Mouse (Mus musculus) CH12.LX (cell line): Measurements from ENCODE around the gene Elovl2. TPM values are rescaled to one million over a fixed set of nuclear protein-coding genes. Genes with fewer than 3 reads are reported as not detected.
"Not testable (repeated sequence)": the region's sequence is repeated elsewhere in the genome, so short reads cannot be mapped to it uniquely, and the experiment has no call there.

ENCODE experiments used
- DNase-seq: peaks from one replicate; pipeline ENCODE4 v3.0.0-alpha.2; 2013; ENCODE audit errors: extremely low read depth
- H3K27ac ChIP-seq: 2 replicates; pipeline ENCODE4 v1.5.1; 2012; ENCODE audit warnings: low read depth, mild to moderate bottlenecking, control low read depth, moderate library complexity; ENCODE audit not compliant: insufficient read depth
- H3K27me3 ChIP-seq: replicated peaks from 2 replicates; pipeline ENCODE3; 2012; ENCODE audit warnings: inconsistent platforms
- H3K36me3 ChIP-seq, 2 experiments: replicated peaks in 1 of 2; 2 replicates each; pipeline versions ENCODE3 to v1.6.1; 2012; ENCODE audit warnings: inconsistent platforms in 1 of 2, low read length in 1 of 2, mild to moderate bottlenecking in 1 of 2, mixed read lengths in 1 of 2, moderate library complexity in 1 of 2; ENCODE audit not compliant: control insufficient read depth in 1 of 2, insufficient read depth in 1 of 2
- H3K4me1 ChIP-seq, 2 experiments: 2 replicates each; pipeline ENCODE4 v1.6.1; 2012; ENCODE audit warnings: inconsistent platforms in 1 of 2, moderate library complexity in 1 of 2; ENCODE audit not compliant: insufficient read depth in 2 of 2, control insufficient read depth in 1 of 2
- H3K4me2 ChIP-seq: 2 replicates; pipeline ENCODE4 v1.6.1; 2012; ENCODE audit warnings: low read depth, mild to moderate bottlenecking, control low read depth; ENCODE audit not compliant: poor library complexity, insufficient read depth, severe bottlenecking
- H3K4me3 ChIP-seq, 3 experiments: fragments of 150-350 bp in 1 of 3; sonication (generic) in 1 of 3; replicated peaks in 1 of 3; 2 replicates each; pipeline versions ENCODE3 to v1.5.1; 2011 to 2012; ENCODE audit warnings: low read depth in 2 of 3, low read length in 2 of 3, mild to moderate bottlenecking in 2 of 3, moderate library complexity in 2 of 3, control low read depth in 1 of 3, improper control_type of control experiment in 1 of 3, inconsistent platforms in 1 of 3, mixed read lengths in 1 of 3; ENCODE audit not compliant: poor library complexity in 1 of 3
- H3K79me2 ChIP-seq: replicated peaks from 2 replicates; pipeline ENCODE4 v1.6.1; 2012; ENCODE audit warnings: mild to moderate bottlenecking, moderate library complexity; ENCODE audit not compliant: control insufficient read depth, poor library complexity, insufficient read depth, severe bottlenecking; ENCODE audit errors: extremely low read depth
- H3K9ac ChIP-seq: 2 replicates; pipeline ENCODE4 v1.6.1; 2012; ENCODE audit warnings: low read depth, mild to moderate bottlenecking, control low read depth, moderate library complexity; ENCODE audit not compliant: insufficient read depth
- H3K9me3 ChIP-seq: replicated peaks from 2 replicates; pipeline ENCODE3; 2012; ENCODE audit warnings: low read length, inconsistent platforms, mixed read lengths
- CHD1 ChIP-seq: IDR thresholded peaks from 2 replicates; pipeline ENCODE4 v1.6.1; 2012; ENCODE audit warnings: low read depth, low read length, improper control_type of control experiment, inconsistent platforms
- CTCF ChIP-seq, 2 experiments: IDR thresholded peaks in 1 of 2; conservative IDR thresholded peaks in 1 of 2; 2 replicates each; pipeline ENCODE4 v1.5.1; 2011 to 2012; ENCODE audit warnings: low read depth in 2 of 2, low read length in 2 of 2, improper control_type of control experiment in 1 of 2, inconsistent platforms in 1 of 2, mild to moderate bottlenecking in 1 of 2, moderate library complexity in 1 of 2
- ELF1 ChIP-seq: IDR thresholded peaks from 2 replicates; pipeline ENCODE4 v1.6.1; 2014; ENCODE audit warnings: low read depth, mild to moderate bottlenecking, inconsistent platforms, low read length, improper control_type of control experiment
- EP300 ChIP-seq: IDR thresholded peaks from 2 replicates; pipeline ENCODE4 v1.6.1; 2011; ENCODE audit warnings: low read length, improper control_type of control experiment
- ETS1 ChIP-seq: conservative IDR thresholded peaks from 2 replicates; pipeline ENCODE4 v1.6.1; 2012; ENCODE audit warnings: low read depth, mild to moderate bottlenecking, inconsistent platforms, low read length, improper control_type of control experiment, moderate library complexity
- GABPA ChIP-seq: IDR thresholded peaks from 2 replicates; pipeline ENCODE4 v1.6.1; 2012; ENCODE audit warnings: low read depth, low read length, improper control_type of control experiment, inconsistent platforms; ENCODE audit not compliant: insufficient replicate concordance
- HCFC1 ChIP-seq: IDR thresholded peaks from 2 replicates; pipeline ENCODE4 v1.6.1; 2012; ENCODE audit warnings: low read depth, mild to moderate bottlenecking, inconsistent platforms, low read length, improper control_type of control experiment
- IRF4 ChIP-seq: IDR thresholded peaks from 2 replicates; pipeline ENCODE4 v1.6.1; 2014; ENCODE audit warnings: low read depth, mild to moderate bottlenecking, inconsistent platforms, low read length, improper control_type of control experiment
- JUN ChIP-seq: IDR thresholded peaks from 2 replicates; pipeline ENCODE4 v1.6.1; 2011; ENCODE audit warnings: low read depth, mild to moderate bottlenecking, low read length, improper control_type of control experiment, moderate library complexity; ENCODE audit not compliant: insufficient read depth
- JUND ChIP-seq: conservative IDR thresholded peaks from 2 replicates; pipeline ENCODE4 v1.6.1; 2011; ENCODE audit warnings: low read depth, low read length, improper control_type of control experiment
- MAFK ChIP-seq: IDR thresholded peaks from 2 replicates; pipeline ENCODE4 v1.6.1; 2011; ENCODE audit warnings: low read length, improper control_type of control experiment; ENCODE audit not compliant: insufficient replicate concordance
- MEF2A ChIP-seq: IDR thresholded peaks from 2 replicates; pipeline ENCODE4 v1.6.1; 2014; ENCODE audit warnings: low read depth, mild to moderate bottlenecking, inconsistent platforms, low read length, improper control_type of control experiment, borderline replicate concordance
- MXI1 ChIP-seq: IDR thresholded peaks from 2 replicates; pipeline ENCODE4 v1.6.1; 2011; ENCODE audit warnings: mild to moderate bottlenecking, low read depth, low read length, improper control_type of control experiment
- NRF1 ChIP-seq: IDR thresholded peaks from 2 replicates; pipeline ENCODE4 v1.6.1; 2014; ENCODE audit warnings: low read depth, mild to moderate bottlenecking, inconsistent platforms, low read length, improper control_type of control experiment, moderate library complexity
- POLR2A ChIP-seq: IDR thresholded peaks from 2 replicates; pipeline ENCODE4 v1.6.1; 2011; ENCODE audit warnings: low read depth, mild to moderate bottlenecking, improper control_type of control experiment, low read length
- TBP ChIP-seq: conservative IDR thresholded peaks from 2 replicates; pipeline ENCODE4 v1.6.1; 2011; ENCODE audit warnings: low read depth, low read length, improper control_type of control experiment
- UBTF ChIP-seq: IDR thresholded peaks from 2 replicates; pipeline ENCODE4 v1.6.1; 2012; ENCODE audit warnings: low read depth, mild to moderate bottlenecking, inconsistent platforms, low read length, improper control_type of control experiment, moderate library complexity
- USF2 ChIP-seq: conservative IDR thresholded peaks from 2 replicates; pipeline ENCODE4 v1.6.1; 2011; ENCODE audit warnings: low read depth, low read length, improper control_type of control experiment
- ZKSCAN1 ChIP-seq: IDR thresholded peaks from 2 replicates; pipeline ENCODE4 v1.6.1; 2012; ENCODE audit warnings: low read depth, inconsistent platforms, low read length, improper control_type of control experiment, borderline replicate concordance
- ZNF384 ChIP-seq: IDR thresholded peaks from 2 replicates; pipeline ENCODE4 v1.6.1; 2012; ENCODE audit warnings: low read depth, low read length, improper control_type of control experiment, inconsistent platforms
- dilution Hi-C: fragments of 300-500 bp; cut with MboI; formaldehyde crosslinking; loops from 2 replicates; pipeline ENCODE4 v1.14.3; 2020; ENCODE audit warnings: low sequenced_read_pairs; ENCODE audit not compliant: extremely low pct_unique_long_range_greater_than_20kb, extremely low pct_ligation_motif_present
- in situ Hi-C: fragments of 300-500 bp; cut with MboI; formaldehyde crosslinking; loops from 3 replicates; pipeline ENCODE4 v1.14.3; 2019; ENCODE audit warnings: low sequenced_read_pairs, low pct_ligation_motif_present, low pct_unique_long_range_greater_than_20kb, mixed read lengths
- polyA plus RNA-seq: library from polyadenylated mRNA; unstranded; fragments of >175 nt; gene quantifications from 2 replicates; pipeline ENCODE4 v1.2.1, GENCODE M21; 2012; ENCODE audit warnings: low read depth; ENCODE audit not compliant: insufficient read length
- total RNA-seq, 2 experiments: library from RNA; depleted of rRNA; stranded (reverse); fragments of 300-350 nt in 1 of 2; fragments of >200 nt in 1 of 2; gene quantifications; 2 replicates each; pipeline ENCODE4 v1.2.3; 2012 to 2014

Gene Elovl2
- total and polyA plus RNA-seq, 3 experiments, result not detected

- DNase-seq, result no peak
- no peak overlapping the region for H3K9ac ChIP-seq
- H3K4me3 ChIP-seq, result no peak overlapping the region
- no peak for TF ChIP-seq MEF2A
- no peaks in the 10 kb centered on the region for H3K27me3 ChIP-seq
- in situ Hi-C loops (no loop called here), dilution Hi-C loops (no loop called here)
- H3K79me2 ChIP-seq, result no peaks in the 10 kb centered on the region
- no peaks in the 10 kb centered on the region for H3K36me3 ChIP-seq
- H3K9me3 ChIP-seq, result no peaks in the 10 kb centered on the region
- peaks cover 9 to 21% of the 10 kb centered on the region in 2 experiments for H3K4me1 ChIP-seq
- no peak overlapping the region for H3K4me2 ChIP-seq
- H3K27ac ChIP-seq, result no peak overlapping the region
Observed at GRCm38 (mm10) chr13:41206241-41206640, 14.0 kb downstream of the Elovl2 start.

- H3K4me2 ChIP-seq, H3K4me3 ChIP-seq, H3K36me3 ChIP-seq, dilution Hi-C loops, H3K9me3 ChIP-seq, H3K9ac ChIP-seq, in situ Hi-C loops, H3K79me2 ChIP-seq, H3K27me3 ChIP-seq, H3K27ac ChIP-seq: not testable (repeated sequence)
- TF ChIP-seq ZNF384 (peak; percentile 87), JUND (peak; percentile 80), EP300 (peak; percentile 79), IRF4 (peak; percentile 81), JUN (peak; percentile 74), MAFK (peak; percentile 63; the same call in 1 of the 2 replicates), ETS1 (peak; percentile 30)
- peaks cover 9 to 21% of the 10 kb centered on the region in 2 experiments for H3K4me1 ChIP-seq
- DNase-seq, result peak; percentile 52
Observed at GRCm38 (mm10) chr13:41205568-41205967, 14.6 kb downstream of the Elovl2 start.

GRCm38 (mm10) chr13:41203691-41204090, 16.5 kb downstream of the Elovl2 start:
- no peak overlapping the region for H3K4me3 ChIP-seq
- H3K4me2 ChIP-seq, result no peak overlapping the region
- no peak for TF ChIP-seq ELF1
- no peak for TF ChIP-seq CTCF (conservative IDR thresholded peaks at IDR 0.05 in 1 of 2, IDR thresholded peaks at IDR 0.05 in 1 of 2; ENCODE audit: low read depth in 2 of 2, low read length in 2 of 2)
- no peak for TF ChIP-seq JUN
- no peak for TF ChIP-seq NRF1
- TF ChIP-seq POLR2A, result no peak
- no peak for TF ChIP-seq TBP
- no peak for TF ChIP-seq GABPA
- no peak for TF ChIP-seq ZKSCAN1
- no peak for TF ChIP-seq ETS1
- no peak for TF ChIP-seq MXI1
- TF ChIP-seq JUND, result no peak
- no peak for TF ChIP-seq HCFC1
- TF ChIP-seq ZNF384, result no peak
- no peak for TF ChIP-seq USF2
- no peak for TF ChIP-seq UBTF
- TF ChIP-seq CHD1, result no peak
- H3K9ac ChIP-seq, result no peak overlapping the region
- no peaks in the 10 kb centered on the region for H3K79me2 ChIP-seq
- in situ Hi-C loops, result no loop called here
- H3K4me1 ChIP-seq, result peaks cover 9 to 21% of the 10 kb centered on the region in 2 experiments
- H3K27ac ChIP-seq, result no peak overlapping the region
- peaks cover 3% of the 10 kb centered on the region for H3K27me3 ChIP-seq
- no peaks in the 10 kb centered on the region for H3K9me3 ChIP-seq
- dilution Hi-C loops, result no loop called here
- H3K36me3 ChIP-seq, result no peaks in the 10 kb centered on the region
- no peak for DNase-seq
